Mouse (Mus musculus) 3134 (cell line): Measurements from ENCODE around the gene Rrn3.
"Not testable (repeated sequence)": the region's sequence is repeated elsewhere in the genome, so short reads cannot be mapped to it uniquely, and the experiment has no call there.

Experiments used
- DNase-seq: peaks from one replicate; pipeline ENCODE4 v3.0.0-alpha.2; 2011; ENCODE audit warnings: low spot score; ENCODE audit not compliant: insufficient read length; ENCODE audit errors: extremely low read depth

Rrn3 gene

GRCm38 (mm10) chr16:13781216-13781615, 708 bp downstream of the Rrn3 start:
- DNase-seq: peak; percentile 20

GRCm38 (mm10) chr16:13785932-13786331, 5.4 kb downstream of the Rrn3 start:
- DNase-seq: no peak

- DNase-seq: not testable (repeated sequence)
These were observed 12.9 kb downstream of the Rrn3 start for GRCm38 (mm10) chr16:13793441-13793840.

GRCm38 (mm10) chr16:13796746-13797175, 16.3 kb downstream of the Rrn3 start:
- no peak for DNase-seq

- no peak for DNase-seq
These were observed 20.7 kb downstream of the Rrn3 start for GRCm38 (mm10) chr16:13801231-13801630.

GRCm38 (mm10) chr16:13804666-13805065, 24.2 kb downstream of the Rrn3 start:
- DNase-seq: no peak

- DNase-seq: no peak
These were observed 27.1 kb downstream of the Rrn3 start for GRCm38 (mm10) chr16:13807616-13808015.

- DNase-seq: no peak
These were observed 27.9 kb downstream of the Rrn3 start for GRCm38 (mm10) chr16:13808410-13808809.

- DNase-seq: no peak
These were observed 31.6 kb downstream of the Rrn3 start for GRCm38 (mm10) chr16:13812152-13812551.

- no peak for DNase-seq
These were observed 32.7 kb downstream of the Rrn3 start for GRCm38 (mm10) chr16:13813200-13813599.

- DNase-seq: peak; percentile 99
These were observed 38.3 kb downstream of the Rrn3 start, which contains the start of gene Ntan1 for GRCm38 (mm10) chr16:13818560-13819393. TSS of gene Ntan1 (plus strand) at chr16:13818845.

GRCm38 (mm10) chr16:13819394-13819743, 38.9 kb downstream of the Rrn3 start:
- DNase-seq: no peak

GRCm38 (mm10) chr16:13819806-13820500, 39.4 kb downstream of the Rrn3 start:
- DNase-seq: no peak

- no peak for DNase-seq
These were observed 40.3 kb downstream of the Rrn3 start for GRCm38 (mm10) chr16:13820771-13821170.

GRCm38 (mm10) chr16:13825781-13826490, 45.4 kb downstream of the Rrn3 start:
- DNase-seq: peak; percentile 57

- no peak for DNase-seq
These were observed 46.0 kb downstream of the Rrn3 start for GRCm38 (mm10) chr16:13826511-13826910.

- DNase-seq: no peak
These were observed 49.9 kb downstream of the Rrn3 start for GRCm38 (mm10) chr16:13830444-13830843.

- DNase-seq: no peak
These were observed 51.1 kb downstream of the Rrn3 start for GRCm38 (mm10) chr16:13831606-13832005.

- no peak for DNase-seq
These were observed 53.9 kb downstream of the Rrn3 start for GRCm38 (mm10) chr16:13834382-13834781.

- no peak for DNase-seq
These were observed 59.5 kb downstream of the Rrn3 start for GRCm38 (mm10) chr16:13840056-13840455.

- no peak for DNase-seq
These were observed 60.4 kb downstream of the Rrn3 start for GRCm38 (mm10) chr16:13840956-13841355.
